Mouse (Mus musculus): ENCODE data around the gene Hrc. TPM values are rescaled to one million over a fixed set of nuclear protein-coding genes. Genes with fewer than 3 reads are reported as not detected.

The Hrc gene
- 0.31 TPM for polyA plus RNA-seq (2014; fragmentation: Illumina TruSeq; extraction: RNeasy Lipid Tissue Mini Kit (QIAGEN cat#74804))

DNA sequence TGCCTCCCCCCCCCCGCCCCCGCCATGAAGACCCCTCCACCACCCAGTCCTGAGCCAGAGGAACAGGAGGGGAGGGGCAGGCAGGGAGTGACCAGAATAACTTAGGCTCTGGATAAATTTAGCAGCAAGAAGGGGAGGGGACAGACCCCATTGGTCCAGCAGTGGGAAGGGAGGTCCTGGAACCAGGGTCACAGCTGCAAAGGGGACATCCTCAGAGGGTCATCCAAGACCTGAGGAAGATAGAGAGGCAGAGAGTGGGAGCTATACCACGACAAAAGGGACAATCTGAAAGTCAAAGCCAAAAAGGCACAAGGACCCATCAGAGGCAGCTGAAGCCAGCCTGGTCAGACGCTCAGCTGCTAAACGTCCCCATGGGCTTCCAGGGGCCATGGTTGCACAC, at the start of gene Hrc:
Hrc (plus strand) TSS at position 235 of the 400 bp plus-strand sequence.

GRCm38 (mm10) chr7:45333431-45333982, 1.6 kb upstream of the Hrc start, which contains the start of gene Trpm4:
Gene Trpm4 (minus strand): TSS chr7:45333780.

GRCm38 (mm10) chr7:45366652-45367019, 31.5 kb downstream of the Hrc start, which contains the start of gene Ppfia3:
Gene Ppfia3 (minus strand): TSS chr7:45367019.

DNA sequence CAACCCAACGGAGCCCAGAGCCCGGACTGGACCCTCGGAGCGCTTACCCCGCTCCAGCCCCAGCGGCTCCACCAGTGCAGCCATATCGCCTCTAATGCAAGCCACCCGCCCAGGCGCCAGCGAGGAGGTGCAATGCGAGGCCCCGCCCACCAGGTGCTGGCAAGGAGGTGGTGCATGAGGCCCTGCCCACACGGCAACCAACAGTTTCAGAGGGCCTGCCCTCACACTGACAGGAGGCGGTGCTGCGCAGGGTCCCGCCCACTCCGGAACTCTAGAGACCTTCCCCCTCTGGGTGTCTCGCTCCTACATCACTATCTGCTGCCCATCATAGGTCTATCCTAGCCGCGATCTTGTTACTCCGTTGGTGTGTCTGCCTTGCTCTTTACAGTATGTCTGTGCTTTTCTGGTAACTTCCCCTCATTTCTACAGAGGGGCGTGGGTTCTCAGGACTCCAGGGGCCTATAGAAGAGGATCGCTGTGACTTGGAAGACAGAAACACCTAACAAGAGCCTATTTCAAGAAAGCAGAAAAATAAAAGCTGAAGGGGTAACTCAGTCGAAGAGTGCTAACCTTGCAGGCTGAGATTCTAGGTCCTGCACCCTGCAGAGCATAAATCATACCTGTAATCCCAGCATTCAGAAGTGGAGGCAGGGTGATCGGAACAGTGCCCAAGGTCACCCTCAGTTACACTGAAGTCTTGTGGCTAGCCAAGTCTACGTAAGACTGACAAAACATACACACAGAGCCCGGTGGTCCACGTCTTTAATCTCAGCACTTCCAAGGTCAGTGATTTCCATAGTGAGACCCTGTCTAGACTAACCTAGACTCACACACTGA, 35.6 kb downstream of the Hrc start, which contains the start of gene Lin7b:
Lin7b (minus strand) TSS at position 109 of the 837 bp plus-strand sequence.

Other genes with a start within 250 kb of the Hrc start
- gene Rcn3, start 243.1 kb upstream of the Hrc start, polyA plus RNA-seq (2014; fragmentation: Illumina TruSeq; extraction: RNeasy Lipid Tissue Mini Kit (QIAGEN cat#74804)) = 0.31 TPM
- gene Fcgrt, start 231.4 kb upstream of the Hrc start, polyA plus RNA-seq (2014; fragmentation: Illumina TruSeq; extraction: RNeasy Lipid Tissue Mini Kit (QIAGEN cat#74804)) = 14.4 TPM
- 474 TPM for gene Rps11, start 210.9 kb upstream of the Hrc start, polyA plus RNA-seq (2014; fragmentation: Illumina TruSeq; extraction: RNeasy Lipid Tissue Mini Kit (QIAGEN cat#74804))
- gene Rpl13a, start 206.5 kb upstream of the Hrc start, polyA plus RNA-seq (2014; fragmentation: Illumina TruSeq; extraction: RNeasy Lipid Tissue Mini Kit (QIAGEN cat#74804)) = 557 TPM
- not detected for gene Gm45713, start 199.1 kb upstream of the Hrc start, polyA plus RNA-seq (2014; fragmentation: Illumina TruSeq; extraction: RNeasy Lipid Tissue Mini Kit (QIAGEN cat#74804))
- gene Flt3l, start 198.9 kb upstream of the Hrc start, polyA plus RNA-seq (2014; fragmentation: Illumina TruSeq; extraction: RNeasy Lipid Tissue Mini Kit (QIAGEN cat#74804)) = 3.9 TPM
- gene Pih1d1, start 181.0 kb upstream of the Hrc start, polyA plus RNA-seq (2014; fragmentation: Illumina TruSeq; extraction: RNeasy Lipid Tissue Mini Kit (QIAGEN cat#74804)) = 2.1 TPM
- gene Aldh16a1, start 180.7 kb upstream of the Hrc start, polyA plus RNA-seq (2014; fragmentation: Illumina TruSeq; extraction: RNeasy Lipid Tissue Mini Kit (QIAGEN cat#74804)) = 0.88 TPM
- gene Slc17a7, start 171.3 kb upstream of the Hrc start, polyA plus RNA-seq (2014; fragmentation: Illumina TruSeq; extraction: RNeasy Lipid Tissue Mini Kit (QIAGEN cat#74804)) = not detected
- not detected for gene Gfy, start 155.7 kb upstream of the Hrc start, polyA plus RNA-seq (2014; fragmentation: Illumina TruSeq; extraction: RNeasy Lipid Tissue Mini Kit (QIAGEN cat#74804))
- not detected for gene Pth2, start 154.3 kb upstream of the Hrc start, polyA plus RNA-seq (2014; fragmentation: Illumina TruSeq; extraction: RNeasy Lipid Tissue Mini Kit (QIAGEN cat#74804))
- gene Ccdc155, start 130.4 kb upstream of the Hrc start, polyA plus RNA-seq (2014; fragmentation: Illumina TruSeq; extraction: RNeasy Lipid Tissue Mini Kit (QIAGEN cat#74804)) = not detected
- gene Dkkl1, start 123.1 kb upstream of the Hrc start, polyA plus RNA-seq (2014; fragmentation: Illumina TruSeq; extraction: RNeasy Lipid Tissue Mini Kit (QIAGEN cat#74804)) = not detected
- 10.9 TPM for gene Tead2, start 119.5 kb upstream of the Hrc start, polyA plus RNA-seq (2014; fragmentation: Illumina TruSeq; extraction: RNeasy Lipid Tissue Mini Kit (QIAGEN cat#74804))
- not detected for gene Cd37, start 96.2 kb upstream of the Hrc start, polyA plus RNA-seq (2014; fragmentation: Illumina TruSeq; extraction: RNeasy Lipid Tissue Mini Kit (QIAGEN cat#74804))
- not detected for gene Slc6a16, start 94.2 kb upstream of the Hrc start, polyA plus RNA-seq (2014; fragmentation: Illumina TruSeq; extraction: RNeasy Lipid Tissue Mini Kit (QIAGEN cat#74804))
- gene Slc6a21, start 57.8 kb upstream of the Hrc start, polyA plus RNA-seq (2014; fragmentation: Illumina TruSeq; extraction: RNeasy Lipid Tissue Mini Kit (QIAGEN cat#74804)) = not detected
- 0.46 TPM for gene Trpm4, start 1.5 kb upstream of the Hrc start, polyA plus RNA-seq (2014; fragmentation: Illumina TruSeq; extraction: RNeasy Lipid Tissue Mini Kit (QIAGEN cat#74804))
- not detected for gene Ppfia3, start 31.7 kb downstream of the Hrc start, polyA plus RNA-seq (2014; fragmentation: Illumina TruSeq; extraction: RNeasy Lipid Tissue Mini Kit (QIAGEN cat#74804))
- gene Lin7b, start 35.3 kb downstream of the Hrc start, polyA plus RNA-seq (2014; fragmentation: Illumina TruSeq; extraction: RNeasy Lipid Tissue Mini Kit (QIAGEN cat#74804)) = not detected
- gene Snrnp70, start 60.5 kb downstream of the Hrc start, polyA plus RNA-seq (2014; fragmentation: Illumina TruSeq; extraction: RNeasy Lipid Tissue Mini Kit (QIAGEN cat#74804)) = 78.5 TPM
- not detected for gene Kcna7, start 70.4 kb downstream of the Hrc start, polyA plus RNA-seq (2014; fragmentation: Illumina TruSeq; extraction: RNeasy Lipid Tissue Mini Kit (QIAGEN cat#74804))
- gene Ntf5, start 78.4 kb downstream of the Hrc start, polyA plus RNA-seq (2014; fragmentation: Illumina TruSeq; extraction: RNeasy Lipid Tissue Mini Kit (QIAGEN cat#74804)) = 2.6 TPM
- gene Lhb, start 85.5 kb downstream of the Hrc start, polyA plus RNA-seq (2014; fragmentation: Illumina TruSeq; extraction: RNeasy Lipid Tissue Mini Kit (QIAGEN cat#74804)) = not detected
- gene Gys1, start 99.6 kb downstream of the Hrc start, polyA plus RNA-seq (2014; fragmentation: Illumina TruSeq; extraction: RNeasy Lipid Tissue Mini Kit (QIAGEN cat#74804)) = 4.5 TPM
- gene Ruvbl2, start 102.8 kb downstream of the Hrc start, polyA plus RNA-seq (2014; fragmentation: Illumina TruSeq; extraction: RNeasy Lipid Tissue Mini Kit (QIAGEN cat#74804)) = 2.1 TPM
- 0.88 TPM for gene Ftl1, start 124.6 kb downstream of the Hrc start, polyA plus RNA-seq (2014; fragmentation: Illumina TruSeq; extraction: RNeasy Lipid Tissue Mini Kit (QIAGEN cat#74804))
- 1.9 TPM for gene Bax, start 131.6 kb downstream of the Hrc start, polyA plus RNA-seq (2014; fragmentation: Illumina TruSeq; extraction: RNeasy Lipid Tissue Mini Kit (QIAGEN cat#74804))
- 2.3 TPM for gene Tulp2, start 146.6 kb downstream of the Hrc start, polyA plus RNA-seq (2014; fragmentation: Illumina TruSeq; extraction: RNeasy Lipid Tissue Mini Kit (QIAGEN cat#74804))
- not detected for gene Gm45808, start 151.5 kb downstream of the Hrc start, polyA plus RNA-seq (2014; fragmentation: Illumina TruSeq; extraction: RNeasy Lipid Tissue Mini Kit (QIAGEN cat#74804))
- gene Dhdh, start 153.5 kb downstream of the Hrc start, polyA plus RNA-seq (2014; fragmentation: Illumina TruSeq; extraction: RNeasy Lipid Tissue Mini Kit (QIAGEN cat#74804)) = 28.5 TPM
- gene Nucb1, start 175.1 kb downstream of the Hrc start, polyA plus RNA-seq (2014; fragmentation: Illumina TruSeq; extraction: RNeasy Lipid Tissue Mini Kit (QIAGEN cat#74804)) = 55.5 TPM
- gene Ppp1r15a, start 191.0 kb downstream of the Hrc start, polyA plus RNA-seq (2014; fragmentation: Illumina TruSeq; extraction: RNeasy Lipid Tissue Mini Kit (QIAGEN cat#74804)) = 2.3 TPM
- 0.43 TPM for gene Plekha4, start 191.0 kb downstream of the Hrc start, polyA plus RNA-seq (2014; fragmentation: Illumina TruSeq; extraction: RNeasy Lipid Tissue Mini Kit (QIAGEN cat#74804))
- not detected for gene Hsd17b14, start 219.6 kb downstream of the Hrc start, polyA plus RNA-seq (2014; fragmentation: Illumina TruSeq; extraction: RNeasy Lipid Tissue Mini Kit (QIAGEN cat#74804))
- gene Bcat2, start 234.9 kb downstream of the Hrc start, polyA plus RNA-seq (2014; fragmentation: Illumina TruSeq; extraction: RNeasy Lipid Tissue Mini Kit (QIAGEN cat#74804)) = 2.1 TPM